Mouse (Mus musculus): ENCODE measurements around the gene Ccnjl. TPM values are rescaled to one million over a fixed set of nuclear protein-coding genes. Genes with fewer than 3 reads are reported as not detected.
A peak's percentile ranks its signal among the peaks of the same experiment; 100 is the strongest.

The Ccnjl gene
- polyA plus RNA-seq, 1 experiment: 1.7 TPM

GRCm38 (mm10) chr11:43545873-43546475 lies 17.4 kb downstream of the Ccnjl start:
- TF ChIP-seq CTCF (IDR thresholded peaks at IDR 0.05; ENCODE audit: extremely low read depth, insufficient read depth, low read length): no peak
- no peak for TF ChIP-seq POLR2A (IDR thresholded peaks at IDR 0.05; ENCODE audit: extremely low read depth, insufficient read depth, low read length)
- Histone ChIP-seq H3K4me3 (ENCODE audit: insufficient read depth, low read length) (no peak overlapping the region), H3K4me1 (ENCODE audit: control insufficient read depth, insufficient read depth, low read length) (peaks cover 3% of the 10 kb centered on the region), H3K27ac (ENCODE audit: insufficient read depth, low read length) (no peak overlapping the region)

- H3K4me1 ChIP-seq (ENCODE audit: control insufficient read depth, insufficient read depth, low read length): peaks cover 3% of the 10 kb centered on the region
- no peak overlapping the region for H3K4me3 ChIP-seq (ENCODE audit: insufficient read depth, low read length)
- TF ChIP-seq POLR2A (IDR thresholded peaks at IDR 0.05; ENCODE audit: extremely low read depth, insufficient read depth, low read length): no peak
- TF ChIP-seq CTCF (IDR thresholded peaks at IDR 0.05; ENCODE audit: extremely low read depth, insufficient read depth, low read length): no peak
- H3K27ac ChIP-seq (ENCODE audit: insufficient read depth, low read length): no peak overlapping the region
Measured at GRCm38 (mm10) chr11:43546678-43547077, 18.1 kb downstream of the Ccnjl start.

- Histone ChIP-seq H3K4me3 (ENCODE audit: insufficient read depth, low read length) (no peak overlapping the region), H3K27ac (ENCODE audit: insufficient read depth, low read length) (no peak overlapping the region), H3K4me1 (ENCODE audit: control insufficient read depth, insufficient read depth, low read length) (peaks cover 3% of the 10 kb centered on the region)
- TF ChIP-seq POLR2A (IDR thresholded peaks at IDR 0.05; ENCODE audit: extremely low read depth, insufficient read depth, low read length) (no peak), CTCF (IDR thresholded peaks at IDR 0.05; ENCODE audit: extremely low read depth, insufficient read depth, low read length) (no peak)
Measured at GRCm38 (mm10) chr11:43548148-43548547, 19.6 kb downstream of the Ccnjl start.

DNA sequence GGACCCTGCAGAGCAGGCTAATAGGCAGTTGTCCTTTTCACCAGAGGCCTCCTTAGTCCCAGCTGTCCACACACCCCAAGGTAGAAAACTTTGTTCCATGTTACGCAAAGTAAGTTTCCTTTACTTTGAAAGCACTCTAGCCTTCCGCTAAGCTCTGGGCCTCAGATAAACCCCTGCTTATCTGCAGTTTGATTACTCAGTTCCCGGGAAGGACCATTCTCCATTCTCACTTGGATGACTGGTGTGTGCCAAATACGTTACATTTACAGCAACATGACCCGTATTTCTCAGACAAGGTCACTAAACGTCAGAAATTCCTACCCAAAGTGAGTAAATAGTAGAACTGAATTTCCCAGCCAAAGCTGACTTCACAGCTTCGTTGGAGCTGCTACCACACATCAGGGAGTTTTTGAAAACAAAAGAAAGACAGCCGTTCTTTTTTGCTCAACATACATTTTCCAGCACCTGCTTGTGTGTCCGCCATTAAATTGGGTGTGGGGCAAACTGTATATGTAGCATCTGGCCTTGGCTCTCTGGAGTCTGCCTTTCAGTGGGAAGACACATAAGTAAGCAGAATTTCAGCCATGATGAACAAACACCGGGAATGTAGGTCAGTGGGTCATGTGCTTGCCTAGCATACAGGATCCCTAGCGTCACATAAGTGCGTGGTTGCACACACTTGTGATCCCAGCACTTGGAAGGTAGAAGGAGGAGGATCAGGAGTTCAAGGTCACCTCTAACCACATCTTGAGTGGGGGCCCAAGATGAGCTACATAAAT lies 20.3 kb downstream of the Ccnjl start:
- H3K4me3 ChIP-seq (ENCODE audit: insufficient read depth, low read length): no peak overlapping the region
- no peak for TF ChIP-seq POLR2A (IDR thresholded peaks at IDR 0.05; ENCODE audit: extremely low read depth, insufficient read depth, low read length)
- no peak for TF ChIP-seq CTCF (IDR thresholded peaks at IDR 0.05; ENCODE audit: extremely low read depth, insufficient read depth, low read length)
- H3K27ac ChIP-seq (ENCODE audit: insufficient read depth, low read length): no peak overlapping the region
- H3K4me1 ChIP-seq (ENCODE audit: control insufficient read depth, insufficient read depth, low read length): peaks cover 3% of the 10 kb centered on the region

DNA sequence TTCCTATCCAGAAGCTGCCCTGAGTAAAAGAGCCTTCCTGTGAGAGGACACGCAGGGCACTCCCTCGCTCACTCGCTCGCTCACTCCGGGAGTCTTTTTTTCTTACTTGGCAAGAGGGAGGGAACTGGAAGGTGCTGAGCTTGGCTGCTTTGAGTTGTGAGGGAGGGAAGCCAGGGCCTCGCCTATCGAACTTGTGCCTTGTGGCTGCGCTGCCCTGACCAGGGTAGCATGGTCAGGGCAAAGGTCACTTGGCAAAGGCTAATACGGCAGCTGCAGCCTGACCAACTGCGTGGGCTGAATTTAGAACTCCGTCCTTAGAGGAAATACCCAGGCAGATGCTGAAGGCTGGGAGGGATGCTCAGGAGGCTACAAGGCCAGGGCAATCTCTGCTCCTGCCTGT lies 21.1 kb downstream of the Ccnjl start:
- Histone ChIP-seq H3K27ac (ENCODE audit: insufficient read depth, low read length) (no peak overlapping the region), H3K4me3 (ENCODE audit: insufficient read depth, low read length) (no peak overlapping the region), H3K4me1 (ENCODE audit: control insufficient read depth, insufficient read depth, low read length) (peaks cover 3% of the 10 kb centered on the region)
- TF ChIP-seq CTCF (IDR thresholded peaks at IDR 0.05; ENCODE audit: extremely low read depth, insufficient read depth, low read length): no peak

- H3K27ac ChIP-seq (ENCODE audit: insufficient read depth, low read length): no peak overlapping the region
- H3K4me3 ChIP-seq (ENCODE audit: insufficient read depth, low read length): no peak overlapping the region
- peaks cover 3% of the 10 kb centered on the region for H3K4me1 ChIP-seq (ENCODE audit: control insufficient read depth, insufficient read depth, low read length)
- TF ChIP-seq CTCF (IDR thresholded peaks at IDR 0.05; ENCODE audit: extremely low read depth, insufficient read depth, low read length) (no peak), POLR2A (IDR thresholded peaks at IDR 0.05; ENCODE audit: extremely low read depth, insufficient read depth, low read length) (no peak)
Measured at GRCm38 (mm10) chr11:43551756-43552155, 23.2 kb downstream of the Ccnjl start.

DNA sequence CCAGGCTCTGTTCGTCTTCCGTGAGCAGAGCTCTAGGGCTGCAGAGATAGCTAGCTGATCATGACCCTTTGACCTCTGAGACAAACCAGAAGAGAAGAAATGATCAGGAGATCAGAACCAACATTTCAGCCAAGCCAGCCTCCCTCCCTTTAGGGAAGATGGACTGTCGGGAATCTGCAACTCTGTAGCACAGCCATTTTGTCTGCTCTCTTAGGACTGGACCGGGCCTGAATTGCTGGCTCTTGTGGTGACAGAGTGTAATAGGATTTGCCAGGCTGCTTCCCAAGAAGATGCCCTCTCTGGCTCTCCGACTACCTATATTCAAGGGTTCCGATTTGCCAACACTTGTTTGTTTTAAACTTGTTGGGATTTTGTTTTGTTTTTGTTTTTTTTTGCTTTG lies 24.1 kb downstream of the Ccnjl start:
- no peak overlapping the region for H3K4me3 ChIP-seq (ENCODE audit: insufficient read depth, low read length)
- peaks cover 3% of the 10 kb centered on the region for H3K4me1 ChIP-seq (ENCODE audit: control insufficient read depth, insufficient read depth, low read length)
- TF ChIP-seq CTCF (IDR thresholded peaks at IDR 0.05; ENCODE audit: extremely low read depth, insufficient read depth, low read length): no peak
- no peak for TF ChIP-seq POLR2A (IDR thresholded peaks at IDR 0.05; ENCODE audit: extremely low read depth, insufficient read depth, low read length)
- H3K27ac ChIP-seq (ENCODE audit: insufficient read depth, low read length): no peak overlapping the region

GRCm38 (mm10) chr11:43556538-43556937 lies 28.0 kb downstream of the Ccnjl start:
- Histone ChIP-seq H3K4me3 (ENCODE audit: insufficient read depth, low read length) (no peak overlapping the region), H3K4me1 (ENCODE audit: control insufficient read depth, insufficient read depth, low read length) (no peaks in the 10 kb centered on the region), H3K27ac (ENCODE audit: insufficient read depth, low read length) (no peak overlapping the region)
- no peak for TF ChIP-seq POLR2A (IDR thresholded peaks at IDR 0.05; ENCODE audit: extremely low read depth, insufficient read depth, low read length)
- peak; percentile 28; the same call in 1 of the 2 replicates for TF ChIP-seq CTCF (IDR thresholded peaks at IDR 0.05; ENCODE audit: extremely low read depth, insufficient read depth, low read length)

DNA sequence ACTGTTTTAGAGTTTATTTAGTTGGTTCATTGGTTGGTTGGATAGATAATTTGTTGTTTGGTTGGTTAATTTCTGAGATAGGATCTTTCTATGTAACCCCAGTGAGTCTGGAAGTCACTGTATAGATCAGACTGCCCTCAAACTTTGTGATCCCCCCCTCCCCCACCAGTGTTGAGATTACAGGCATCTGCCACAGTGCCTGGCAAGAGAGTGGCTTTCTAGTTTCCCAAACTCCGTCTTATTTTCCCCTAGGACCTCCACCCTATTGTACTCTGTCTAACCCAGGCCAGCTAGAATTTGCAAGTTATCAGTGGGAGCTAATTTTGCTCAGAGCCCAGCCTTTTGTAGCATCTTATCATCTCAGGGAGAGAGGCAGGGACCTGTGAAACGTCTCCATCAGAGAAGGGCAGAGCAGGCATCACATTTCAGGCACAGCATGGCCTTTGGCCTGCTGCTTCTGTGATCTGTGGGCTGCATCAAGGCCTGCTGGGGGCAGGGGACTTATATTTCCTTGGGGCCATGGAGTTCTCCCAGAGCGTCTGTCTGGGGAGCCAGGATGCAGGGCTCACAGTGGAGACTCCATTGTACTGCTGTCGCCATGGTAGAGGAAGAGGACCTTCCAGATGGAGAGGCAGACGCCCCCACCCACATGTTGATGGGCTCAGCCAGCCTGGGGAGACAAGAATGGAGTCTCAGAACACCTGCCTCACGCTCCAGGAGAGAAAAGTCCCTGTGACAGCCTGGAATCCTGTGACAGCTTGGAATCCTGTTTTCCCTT lies 31.1 kb downstream of the Ccnjl start:
- no peaks in the 10 kb centered on the region for H3K4me1 ChIP-seq (ENCODE audit: control insufficient read depth, insufficient read depth, low read length)
- TF ChIP-seq POLR2A (IDR thresholded peaks at IDR 0.05; ENCODE audit: extremely low read depth, insufficient read depth, low read length): no peak
- no peak for TF ChIP-seq CTCF (IDR thresholded peaks at IDR 0.05; ENCODE audit: extremely low read depth, insufficient read depth, low read length)
- no peak overlapping the region for H3K4me3 ChIP-seq (ENCODE audit: insufficient read depth, low read length)
- H3K27ac ChIP-seq (ENCODE audit: insufficient read depth, low read length): no peak overlapping the region

Data from cortical plate, adult 2 months (tissue).